8 mouse cellular contexts compared by ENCODE assay signal in genomic region chr13:53309148-53309547, GRCm38 (mm10). TPM values are rescaled to one million over a fixed set of nuclear protein-coding genes. Genes with fewer than 3 reads are reported as not detected.
DNase-seq lines count a peak whose midpoint lies in the region; ATAC-seq and TF ChIP-seq lines count a peak whose summit lies in the region.

No protein-coding gene starts in this region.

- peak; percentile 21 for DNase-seq in gastrocnemius, adult 2 months
- DNase-seq in gastrocnemius, adult 8-10 months (ENCODE audit: low spot score in 2 of 2), result no peak
- DNase-seq in spleen, postnatal 4 days (ENCODE audit: low spot score in 2 of 2), result no peak
- DNase-seq in left cerebral cortex, adult 8-10 months (ENCODE audit: low spot score in 2 of 2), result no peak
- no peak for DNase-seq in right cerebral cortex, postnatal 25 days

- H3K9me3 ChIP-seq in midbrain, embryonic 12.5 days, result no peaks in the 10 kb centered on the region
- H3K9me3 ChIP-seq in midbrain, embryonic 16.5 days (replicated peaks; ENCODE audit: control insufficient read depth, low read length, poor library complexity, severe bottlenecking), result no peaks in the 10 kb centered on the region
- no peaks in the 10 kb centered on the region for H3K9me3 ChIP-seq in intestine, embryonic 16.5 days (ENCODE audit: control insufficient read depth, low read length)

- no peak for ATAC-seq in midbrain, embryonic 12.5 days (ENCODE audit: low FRiP score, low read depth)
- no peak for ATAC-seq in midbrain, embryonic 16.5 days
- peak; percentile 54 for ATAC-seq in intestine, embryonic 16.5 days

- TF ChIP-seq CTCF in gastrocnemius, adult 2 months (IDR thresholded peaks at IDR 0.05), result no peak

- intact Hi-C loops in gastrocnemius, adult 2 months (cut with DNase I), result no loop called here

- WGBS in midbrain, embryonic 12.5 days, result 59% methylated on average over 9 of the region's 9 CpGs
- WGBS in midbrain, embryonic 16.5 days, result 61% methylated on average over 9 of the region's 9 CpGs
- WGBS in intestine, embryonic 16.5 days, result 28% methylated on average over 9 of the region's 9 CpGs

- H3K27me3 ChIP-seq in midbrain, embryonic 12.5 days, result no peaks in the 10 kb centered on the region; the same call in 1 of the 2 replicates
- no peaks in the 10 kb centered on the region for H3K27me3 ChIP-seq in midbrain, embryonic 16.5 days (ENCODE audit: control insufficient read depth, insufficient read depth, low read depth, low read length)
- no peaks in the 10 kb centered on the region for H3K27me3 ChIP-seq in intestine, embryonic 16.5 days (replicated peaks; ENCODE audit: control insufficient read depth, insufficient read depth, low read length)

- H3K4me1 ChIP-seq in midbrain, embryonic 12.5 days, result peaks cover 13% of the 10 kb centered on the region
- peaks cover 6% of the 10 kb centered on the region; the same call in 1 of the 2 replicates for H3K4me1 ChIP-seq in midbrain, embryonic 16.5 days (ENCODE audit: control insufficient read depth, insufficient read depth, low read length)
- peaks cover 15% of the 10 kb centered on the region for H3K4me1 ChIP-seq in intestine, embryonic 16.5 days (ENCODE audit: control insufficient read depth, insufficient read depth, low read length)

- H3K27ac ChIP-seq in gastrocnemius, adult 2 months, result peak overlapping the region; percentile 35; the same call in 1 of the 2 replicates
- 0 out of 2 replicates have a peak overlapping the region, but pooled peaks have one; percentile 2 for H3K27ac ChIP-seq in midbrain, embryonic 12.5 days (replicated peaks)
- H3K27ac ChIP-seq in midbrain, embryonic 16.5 days (ENCODE audit: low read length), result no peak overlapping the region
- peak overlapping the region; percentile 33 for H3K27ac ChIP-seq in intestine, embryonic 16.5 days (ENCODE audit: low read length)

- H3K4me2 ChIP-seq in midbrain, embryonic 12.5 days (replicated peaks), result peak overlapping the region; percentile 49; the same call in 1 of the 2 replicates
- no peak overlapping the region; the same call in 1 of the 2 replicates for H3K4me2 ChIP-seq in midbrain, embryonic 16.5 days (ENCODE audit: low read length)
- H3K4me2 ChIP-seq in intestine, embryonic 16.5 days (ENCODE audit: low read depth, low read length), result peak overlapping the region; percentile 42

- H3K4me3 ChIP-seq in gastrocnemius, adult 2 months, result peak overlapping the region; percentile 64
- H3K4me3 ChIP-seq in midbrain, embryonic 12.5 days, result no peak overlapping the region
- H3K4me3 ChIP-seq in midbrain, embryonic 16.5 days (ENCODE audit: low read depth, low read length), result no peak overlapping the region
- H3K4me3 ChIP-seq in intestine, embryonic 16.5 days (ENCODE audit: low read length), result peak overlapping the region; percentile 25

- no peak overlapping the region for H3K9ac ChIP-seq in midbrain, embryonic 12.5 days (replicated peaks)
- H3K9ac ChIP-seq in midbrain, embryonic 16.5 days (ENCODE audit: low read depth, low read length), result no peak overlapping the region; the same call in 1 of the 2 replicates
- 0 out of 2 replicates have a peak overlapping the region, but pooled peaks have one; percentile 3 for H3K9ac ChIP-seq in intestine, embryonic 16.5 days (ENCODE audit: low read depth, low read length)

- H3K36me3 ChIP-seq in midbrain, embryonic 12.5 days, result no peaks in the 10 kb centered on the region
- no peaks in the 10 kb centered on the region for H3K36me3 ChIP-seq in midbrain, embryonic 16.5 days (ENCODE audit: control insufficient read depth, insufficient read depth, low read length)
- H3K36me3 ChIP-seq in intestine, embryonic 16.5 days (ENCODE audit: control insufficient read depth, insufficient read depth, low read length), result no peaks in the 10 kb centered on the region

RNA-seq across cellular contexts. Expression of gene Ror2, which starts 23.2 kb away (rescaled TPM):
- total RNA-seq in gastrocnemius, adult 2 months (2021), result under 1 TPM; 0.20 to 0.84 TPM
- under 1 TPM; 0.22 to 0.48 (median 0.45) TPM for total RNA-seq in gastrocnemius, adult 8-10 months (2022)
- polyA plus RNA-seq in midbrain, embryonic 12.5 days (2016; fragmentation: Nextera tagmentation; extraction: Ambion mirVana), result 9.7 and 11.7 TPM in 2 replicates
- polyA plus RNA-seq in midbrain, embryonic 16.5 days (2015; fragmentation: Nextera tagmentation; extraction: Ambion mirVana), result 2.0 and 2.4 TPM in 2 replicates
- polyA plus RNA-seq in intestine, embryonic 16.5 days (2015; fragmentation: Nextera tagmentation; extraction: Ambion mirVana), result 12.5 and 13.5 TPM in 2 replicates
- 1 to 10 TPM in 2 of 4 experiments, under 1 TPM in 2; 0.70 to 1.2 (median 0.99) TPM for total RNA-seq in left cerebral cortex, adult 8-10 months (2022)

Comparison
In these comparisons a context has a peak if more than half of its experiments do, and no peak if none do; other contexts are left out.
1. H3K4me3 ChIP-seq: peak in gastrocnemius, adult 2 months (single experiment) and intestine, embryonic 16.5 days (single experiment); none in midbrain, embryonic 12.5 days (single experiment) and midbrain, embryonic 16.5 days (single experiment).